Mouse (Mus musculus): Measurements from ENCODE around the gene Gm10721. TPM values are rescaled to one million over a fixed set of nuclear protein-coding genes. Genes with fewer than 3 reads are reported as not detected.
"Not testable (repeated sequence)": the region's sequence is repeated elsewhere in the genome, so short reads cannot be mapped to it uniquely, and the experiment has no call there.

Gm10721 gene
- polyA plus RNA-seq (2016; fragmentation: Nextera tagmentation; extraction: Ambion mirVana): 0.61 TPM in 1 of 2 replicates, not detected in the other

DNA sequence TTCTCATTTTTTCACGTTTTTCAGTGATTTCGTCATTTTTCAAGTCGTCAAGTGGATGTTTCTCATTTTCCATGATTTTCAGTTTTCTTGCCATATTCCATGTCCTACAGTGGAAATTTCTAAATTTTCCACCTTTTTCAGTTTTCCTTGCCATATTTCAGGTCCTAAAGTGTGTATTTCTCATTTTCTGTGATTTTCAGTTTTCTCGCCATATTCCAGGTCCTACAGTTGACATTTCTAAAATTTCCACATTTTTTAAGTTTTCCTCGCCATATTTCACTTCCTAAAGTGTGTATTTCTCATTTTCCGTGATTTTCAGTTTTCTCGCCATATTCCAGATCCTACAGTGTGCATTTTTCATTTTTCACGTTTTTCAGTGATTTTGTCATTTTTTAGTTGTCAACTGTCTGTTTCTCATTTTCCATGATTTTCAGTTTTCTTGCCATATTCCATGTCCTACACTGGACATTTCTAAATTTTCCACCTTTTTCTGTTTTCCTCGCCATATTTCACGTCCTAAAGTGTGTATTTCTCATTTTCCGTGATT is at the start of gene Gm10721:
Gm10721 (plus strand) TSS at position 408 of the 547 bp plus-strand sequence.
- no CpG with 5 or more reads among the region's 11 CpGs for WGBS
- peak; percentile 59 for ATAC-seq (ENCODE audit: low FRiP score)
- H3K4me3 ChIP-seq; H3K4me2 ChIP-seq (replicated peaks); H3K9ac ChIP-seq; H3K27ac ChIP-seq; H3K36me3 ChIP-seq; H3K9me3 ChIP-seq (replicated peaks); H3K4me1 ChIP-seq; H3K27me3 ChIP-seq: not testable (repeated sequence)

GRCm38 (mm10) chr9:3000445-3000972 is 12.4 kb upstream of the Gm10721 start, which contains the start of gene Gm10722:
Gene Gm10722, plus strand, starts transcription at chr9:3000922.
- not testable (repeated sequence) for H3K9ac ChIP-seq; H3K27me3 ChIP-seq; ATAC-seq (ENCODE audit: low FRiP score); H3K27ac ChIP-seq; H3K4me2 ChIP-seq (replicated peaks); H3K4me3 ChIP-seq; H3K9me3 ChIP-seq (replicated peaks); H3K36me3 ChIP-seq; H3K4me1 ChIP-seq
- WGBS: 72% methylated on average over 12 of the region's 12 CpGs

DNA sequence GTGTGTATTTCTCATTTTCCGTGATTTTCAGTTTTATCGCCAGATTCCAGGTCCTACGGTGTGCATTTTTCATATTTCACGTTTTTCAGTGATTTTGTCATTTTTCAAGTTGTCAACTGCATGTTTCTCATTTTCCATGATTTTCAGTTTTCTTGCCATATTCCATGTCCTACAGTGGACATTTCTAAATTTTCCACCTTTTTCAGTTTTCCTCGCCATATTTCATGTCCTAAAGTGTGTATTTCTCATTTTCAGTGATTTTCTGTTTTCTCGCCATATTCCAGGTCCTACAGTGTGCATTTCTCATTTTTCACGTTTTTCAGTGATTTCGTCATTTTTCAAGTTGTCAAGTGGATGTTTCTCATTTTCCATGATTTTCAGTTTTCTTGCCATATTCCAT is 11.9 kb upstream of the Gm10721 start:
- H3K4me3 ChIP-seq; H3K4me2 ChIP-seq (replicated peaks); H3K27ac ChIP-seq; H3K4me1 ChIP-seq; ATAC-seq (ENCODE audit: low FRiP score); H3K27me3 ChIP-seq; H3K36me3 ChIP-seq; H3K9ac ChIP-seq; H3K9me3 ChIP-seq (replicated peaks): not testable (repeated sequence)
- 63% methylated on average over 8 of the region's 8 CpGs for WGBS

- not testable (repeated sequence) for H3K4me2 ChIP-seq (replicated peaks); H3K4me3 ChIP-seq; H3K4me1 ChIP-seq; H3K36me3 ChIP-seq; H3K27me3 ChIP-seq; H3K9me3 ChIP-seq (replicated peaks); H3K27ac ChIP-seq; H3K9ac ChIP-seq
- WGBS: 67% methylated on average over 9 of the region's 11 CpGs
- ATAC-seq (ENCODE audit: low FRiP score): peak; percentile 90
These were observed 10.8 kb upstream of the Gm10721 start for GRCm38 (mm10) chr9:3001948-3002659.

- WGBS: 75% methylated on average over 6 of the region's 14 CpGs
- ATAC-seq (ENCODE audit: low FRiP score): not testable (repeated sequence)
These were observed 10.0 kb upstream of the Gm10721 start, which contains the start of gene Gm11168 for GRCm38 (mm10) chr9:3002794-3003396. Gene Gm11168, plus strand, starts transcription at chr9:3003346.

DNA sequence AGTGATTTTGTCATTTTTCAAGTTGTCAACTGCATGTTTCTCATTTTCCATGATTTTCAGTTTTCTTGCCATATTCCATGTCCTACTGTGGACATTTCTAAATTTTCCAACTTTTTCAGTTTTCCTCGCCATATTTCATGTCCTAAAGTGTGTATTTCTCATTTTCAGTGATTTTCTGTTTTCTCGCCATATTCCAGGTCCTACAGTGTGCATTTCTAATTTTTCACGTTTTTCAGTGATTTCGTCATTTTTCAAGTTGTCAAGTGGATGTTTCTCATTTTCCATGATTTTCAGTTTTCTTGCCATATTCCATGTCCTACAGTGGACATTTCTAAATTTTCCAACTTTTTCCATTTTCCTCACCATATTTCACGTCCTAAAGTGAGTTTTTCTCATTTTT is 6.8 kb upstream of the Gm10721 start:
- not testable (repeated sequence) for H3K27ac ChIP-seq; H3K36me3 ChIP-seq; H3K9ac ChIP-seq; H3K27me3 ChIP-seq; ATAC-seq (ENCODE audit: low FRiP score); H3K4me3 ChIP-seq; H3K9me3 ChIP-seq (replicated peaks); H3K4me2 ChIP-seq (replicated peaks); H3K4me1 ChIP-seq
- 79% methylated on average over 1 of the region's 5 CpGs for WGBS

More at GRCm38 (mm10) chr9:3002794-3003396, 10.0 kb upstream of the Gm10721 start, which contains the start of gene Gm11168:
- not testable (repeated sequence) for H3K27ac ChIP-seq; H3K4me3 ChIP-seq; H3K9me3 ChIP-seq (replicated peaks); H3K27me3 ChIP-seq; H3K4me1 ChIP-seq; H3K9ac ChIP-seq; H3K4me2 ChIP-seq (replicated peaks); H3K36me3 ChIP-seq

- ATAC-seq (ENCODE audit: low FRiP score): peak; percentile 77
- 73% methylated on average over 8 of the region's 8 CpGs for WGBS
- H3K36me3 ChIP-seq; H3K4me1 ChIP-seq; H3K27me3 ChIP-seq; H3K4me2 ChIP-seq (replicated peaks); H3K9me3 ChIP-seq (replicated peaks); H3K4me3 ChIP-seq; H3K9ac ChIP-seq; H3K27ac ChIP-seq: not testable (repeated sequence)
These were observed 6.3 kb upstream of the Gm10721 start for GRCm38 (mm10) chr9:3006636-3007035.

- not testable (repeated sequence) for H3K4me3 ChIP-seq; H3K27ac ChIP-seq; H3K9me3 ChIP-seq (replicated peaks); H3K27me3 ChIP-seq; H3K9ac ChIP-seq; H3K36me3 ChIP-seq; H3K4me2 ChIP-seq (replicated peaks); H3K4me1 ChIP-seq
- 78% methylated on average over 8 of the region's 9 CpGs for WGBS
- ATAC-seq (ENCODE audit: low FRiP score): peak; percentile 39; the same call in 1 of the 2 replicates
These were observed 5.7 kb upstream of the Gm10721 start for GRCm38 (mm10) chr9:3007272-3007671.

DNA sequence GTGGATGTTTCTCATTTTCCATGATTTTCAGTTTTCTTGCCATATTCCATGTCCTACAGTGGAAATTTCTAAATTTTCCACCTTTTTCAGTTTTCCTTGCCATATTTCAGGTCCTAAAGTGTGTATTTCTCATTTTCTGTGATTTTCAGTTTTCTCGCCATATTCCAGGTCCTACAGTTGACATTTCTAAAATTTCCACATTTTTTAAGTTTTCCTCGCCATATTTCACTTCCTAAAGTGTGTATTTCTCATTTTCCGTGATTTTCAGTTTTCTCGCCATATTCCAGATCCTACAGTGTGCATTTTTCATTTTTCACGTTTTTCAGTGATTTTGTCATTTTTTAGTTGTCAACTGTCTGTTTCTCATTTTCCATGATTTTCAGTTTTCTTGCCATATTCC is 3.6 kb upstream of the Gm10721 start:
- H3K4me1 ChIP-seq; H3K27me3 ChIP-seq; H3K27ac ChIP-seq; H3K4me3 ChIP-seq; H3K9me3 ChIP-seq (replicated peaks); H3K36me3 ChIP-seq; H3K4me2 ChIP-seq (replicated peaks); H3K9ac ChIP-seq: not testable (repeated sequence)
- peak; percentile 53 for ATAC-seq (ENCODE audit: low FRiP score)
- WGBS: no CpG with 5 or more reads among the region's 5 CpGs

- WGBS: 85% methylated on average over 3 of the region's 7 CpGs
- not testable (repeated sequence) for H3K4me3 ChIP-seq; ATAC-seq (ENCODE audit: low FRiP score); H3K27me3 ChIP-seq; H3K9me3 ChIP-seq (replicated peaks); H3K27ac ChIP-seq; H3K36me3 ChIP-seq; H3K4me1 ChIP-seq; H3K9ac ChIP-seq; H3K4me2 ChIP-seq (replicated peaks)
These were observed 802 bp upstream of the Gm10721 start for GRCm38 (mm10) chr9:3012054-3012621.

DNA sequence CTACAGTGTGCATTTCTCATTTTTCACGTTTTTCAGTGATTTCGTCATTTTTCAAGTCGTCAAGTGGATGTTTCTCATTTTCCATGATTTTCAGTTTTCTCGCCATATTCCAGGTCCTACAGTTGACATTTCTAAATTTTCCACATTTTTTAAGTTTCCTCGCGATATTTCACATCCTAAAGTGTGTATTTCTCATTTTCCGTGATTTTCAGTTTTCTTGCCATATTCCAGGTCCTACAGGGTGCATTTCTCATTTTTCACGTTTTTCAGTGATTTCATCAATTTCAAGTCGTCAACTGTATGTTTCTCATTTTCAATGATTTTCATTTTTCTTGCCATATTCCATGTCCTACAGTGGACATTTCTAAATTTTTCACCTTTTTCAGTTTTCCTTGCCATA is 2.4 kb downstream of the Gm10721 start, which contains the start of gene Gm10720:
Gm10720 (plus strand) TSS at position 301 of the 400 bp plus-strand sequence.
- H3K9ac ChIP-seq; H3K9me3 ChIP-seq (replicated peaks); H3K27ac ChIP-seq; H3K4me1 ChIP-seq; H3K4me2 ChIP-seq (replicated peaks); H3K36me3 ChIP-seq; H3K4me3 ChIP-seq; ATAC-seq (ENCODE audit: low FRiP score); H3K27me3 ChIP-seq: not testable (repeated sequence)
- 71% methylated on average over 5 of the region's 9 CpGs for WGBS

GRCm38 (mm10) chr9:3015896-3016295 is 3.0 kb downstream of the Gm10721 start:
- 72% methylated on average over 6 of the region's 6 CpGs for WGBS
- not testable (repeated sequence) for H3K27me3 ChIP-seq; H3K36me3 ChIP-seq; H3K9ac ChIP-seq; H3K4me1 ChIP-seq; H3K4me2 ChIP-seq (replicated peaks); H3K4me3 ChIP-seq; ATAC-seq (ENCODE audit: low FRiP score); H3K27ac ChIP-seq; H3K9me3 ChIP-seq (replicated peaks)

Measured in hindbrain, embryonic 12.5 days (tissue).